Mouse (Mus musculus) monocyte, adult 2 months (primary cell): ENCODE data around the gene Cacnb1.
A peak's percentile ranks its signal among the peaks of the same experiment; 100 is the strongest.

Experiments
- DNase-seq, 2 experiments: peaks; one replicate each; pipeline ENCODE4 v3.0.0; 2022; ENCODE audit warnings: low spot score in 2 of 2, low read depth in 1 of 2

Gene Cacnb1

DNA sequence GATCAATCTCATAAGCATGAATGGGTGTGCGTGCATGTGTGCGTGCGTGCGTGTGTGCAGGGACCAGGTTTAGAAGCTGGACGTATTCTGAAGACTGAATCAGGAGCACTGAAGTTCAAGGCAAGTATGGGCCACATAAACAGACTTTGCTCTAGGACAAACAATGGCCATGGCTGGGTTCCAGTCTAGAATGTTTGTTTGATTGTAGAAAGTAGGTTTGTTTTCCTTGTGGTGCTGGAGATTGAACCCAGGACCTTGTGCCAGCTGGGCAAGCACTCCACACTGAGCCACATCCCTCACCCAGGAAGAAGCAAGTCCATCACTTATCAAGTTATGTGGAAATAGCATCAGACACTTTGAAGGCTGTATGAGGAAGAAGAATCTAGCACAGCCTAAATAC, 6.7 kb downstream of the Cacnb1 start:
- DNase-seq: no peak

DNA sequence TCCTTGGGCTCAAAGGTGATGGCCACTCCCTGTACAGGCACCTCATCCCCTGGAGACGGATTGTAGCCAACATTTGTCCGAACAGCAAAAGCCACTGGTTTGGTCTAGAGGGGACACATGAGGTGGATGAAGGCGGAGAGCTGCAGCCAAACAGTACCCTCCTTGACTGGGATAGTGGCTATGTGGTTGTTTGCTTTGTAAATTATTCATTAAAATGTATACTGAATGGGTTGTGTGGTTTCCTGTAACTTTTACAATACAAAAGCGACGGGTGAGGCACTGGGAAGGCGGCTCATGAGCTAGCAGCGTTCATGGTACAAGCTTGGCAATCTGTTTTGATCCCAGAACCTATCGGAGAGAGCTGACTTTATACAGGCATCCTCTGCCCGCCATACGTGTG, 10.0 kb downstream of the Cacnb1 start:
- DNase-seq: no peak

DNA sequence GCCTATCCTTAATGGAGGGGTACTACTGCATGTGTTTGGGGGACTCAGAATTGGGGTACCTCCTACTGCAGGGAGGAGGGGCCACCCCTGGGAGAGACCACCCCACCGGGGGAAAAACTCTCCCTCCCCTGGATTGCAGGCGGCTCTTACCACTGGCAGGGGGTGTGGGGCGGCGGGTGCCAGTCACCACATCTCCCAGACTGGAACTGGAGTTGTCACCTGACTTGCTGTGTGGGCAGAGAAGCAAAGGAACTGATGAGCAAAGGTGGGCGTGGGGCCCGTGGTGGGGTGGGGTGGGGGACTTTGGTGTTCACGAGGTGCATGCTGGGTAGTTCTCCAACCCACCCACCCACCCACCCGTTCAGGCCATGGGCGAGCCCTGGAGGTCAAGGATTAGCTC, 11.1 kb downstream of the Cacnb1 start:
- DNase-seq: no peak

DNA sequence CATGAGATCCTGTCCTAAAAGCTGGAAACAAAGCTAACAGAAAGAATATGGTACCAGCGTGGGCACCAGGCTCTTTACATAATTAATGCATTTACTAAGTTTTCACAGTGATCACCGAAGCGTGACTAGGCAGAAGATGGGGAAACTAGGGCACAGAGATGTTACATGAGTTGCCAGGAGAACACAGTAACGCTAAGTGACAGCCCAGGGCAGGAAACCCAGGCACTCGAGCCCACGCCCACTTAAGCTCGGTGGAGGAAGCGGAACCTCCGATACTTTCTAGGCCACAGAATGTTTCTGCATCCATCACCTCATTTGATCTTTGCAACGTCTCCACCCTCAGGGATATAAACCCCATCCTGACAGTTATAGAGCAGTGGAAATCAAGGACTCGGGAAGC, 14.7 kb downstream of the Cacnb1 start:
- DNase-seq: no peak

DNA sequence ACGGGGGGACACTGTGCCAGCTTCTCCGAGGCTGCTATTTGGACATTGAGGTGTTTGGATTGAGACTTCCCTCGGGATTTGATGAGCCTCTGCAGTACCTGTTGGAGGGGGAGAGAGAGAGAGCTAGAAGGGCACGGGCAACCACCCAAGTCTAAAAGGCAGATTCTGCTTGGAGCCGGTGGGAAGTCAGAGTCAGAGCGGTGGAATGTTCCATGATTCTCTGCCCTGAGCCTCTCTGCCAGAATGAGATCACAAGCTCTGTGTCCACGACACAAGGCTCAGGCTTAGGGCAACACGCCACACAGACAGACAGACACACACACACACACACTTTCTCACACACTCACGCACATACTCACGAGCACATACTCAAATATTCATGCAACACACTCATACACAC, 17.1 kb downstream of the Cacnb1 start:
- DNase-seq: no peak

GRCm38 (mm10) chr11:98005076-98005475, 17.8 kb downstream of the Cacnb1 start:
- DNase-seq: no peak

- no peak for DNase-seq
These were observed 18.7 kb downstream of the Cacnb1 start for GRCm38 (mm10) chr11:98004161-98004560.

DNA sequence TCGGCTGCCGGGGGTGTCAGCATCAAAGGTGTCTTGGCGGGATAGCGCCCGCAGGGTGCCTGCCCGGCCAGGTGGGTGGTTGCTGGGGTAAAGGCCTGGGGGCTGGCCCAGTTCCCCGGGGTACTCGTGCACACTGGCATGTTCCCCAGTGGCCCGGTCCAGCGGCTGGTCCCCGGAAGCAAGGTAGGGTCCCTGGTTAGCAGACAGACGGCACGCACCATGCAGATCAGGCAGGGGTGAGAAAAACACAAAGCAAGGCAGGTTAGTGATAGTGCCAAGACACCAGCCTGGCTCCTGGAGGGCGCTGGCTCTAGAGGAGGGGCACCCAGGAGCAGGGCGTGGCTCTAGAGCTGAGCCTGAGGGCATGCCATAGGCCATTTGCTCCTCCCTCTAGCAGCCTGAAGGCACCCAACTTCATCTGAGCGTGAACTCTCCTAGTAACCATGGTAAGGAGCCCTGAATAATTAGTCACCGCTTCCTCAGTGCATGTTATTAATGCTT, 19.6 kb downstream of the Cacnb1 start:
- no peak for DNase-seq

GRCm38 (mm10) chr11:98002627-98003026, 20.2 kb downstream of the Cacnb1 start:
- peak in 1 of 2 experiments; percentile 80 for DNase-seq

GRCm38 (mm10) chr11:98001986-98002385, 20.8 kb downstream of the Cacnb1 start:
- DNase-seq: no peak

DNA sequence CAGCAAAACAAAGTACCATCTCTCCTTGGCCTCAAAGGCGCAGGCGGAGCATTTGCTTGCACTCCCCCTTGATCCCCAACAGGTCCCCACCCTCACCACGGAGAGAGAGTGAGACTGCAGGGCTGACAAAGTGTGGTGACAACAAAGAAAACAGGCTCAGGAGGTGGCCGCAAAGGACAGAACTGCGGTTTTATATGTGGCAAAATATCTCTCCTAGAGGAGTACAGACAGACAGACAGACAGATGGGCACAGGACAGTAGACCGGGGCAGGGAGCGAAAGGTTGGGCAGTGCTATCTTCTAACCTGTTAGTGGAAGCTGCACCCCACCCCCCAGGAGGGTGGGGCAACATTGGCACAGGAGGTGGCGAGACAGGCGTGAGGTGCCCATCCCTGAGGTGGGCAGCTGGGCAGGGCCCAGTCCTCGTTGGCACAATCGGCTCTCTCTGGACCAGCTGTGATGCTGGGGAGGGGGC, 21.4 kb downstream of the Cacnb1 start:
- no peak for DNase-seq

- no peak for DNase-seq
These were observed 22.3 kb downstream of the Cacnb1 start for GRCm38 (mm10) chr11:98000378-98001140.

GRCm38 (mm10) chr11:97999748-98000147, 23.1 kb downstream of the Cacnb1 start:
- DNase-seq: no peak

GRCm38 (mm10) chr11:97998898-97999608, 23.8 kb downstream of the Cacnb1 start:
- peak in 1 of 2 experiments; percentile 54 for DNase-seq

DNA sequence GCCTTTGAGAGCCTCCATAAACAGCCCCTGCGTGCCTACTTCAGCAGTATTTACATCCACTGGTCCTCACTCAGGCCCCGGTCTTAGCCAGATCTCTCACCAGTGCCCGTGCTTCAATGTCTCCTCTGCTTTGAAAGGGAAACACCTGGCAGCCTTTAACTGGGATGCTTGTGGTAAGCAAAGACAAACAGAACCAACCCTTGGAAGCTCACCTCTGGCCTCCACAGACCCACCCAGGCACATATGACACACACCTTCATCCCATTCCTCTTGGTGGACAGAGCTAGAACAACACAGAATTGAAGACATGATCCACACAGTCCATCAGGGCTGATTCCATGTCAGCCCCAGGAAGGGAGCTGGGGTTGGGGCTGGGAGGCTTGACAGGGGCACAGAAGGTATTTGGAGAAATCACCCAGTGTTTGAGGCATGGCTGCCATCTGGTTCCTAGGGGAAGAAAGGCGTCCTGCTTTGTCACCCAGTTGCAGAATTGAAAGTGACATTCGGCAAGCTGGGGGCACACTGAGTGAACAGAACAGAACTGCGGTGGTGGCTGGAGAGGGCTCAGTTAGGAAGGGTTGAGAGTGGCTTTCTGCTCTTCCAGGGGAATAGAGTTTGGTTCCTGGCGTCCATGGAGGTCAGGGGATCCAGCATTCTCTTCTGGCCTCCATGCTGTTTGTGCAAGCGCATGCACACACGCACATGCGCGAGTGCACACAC, 24.6 kb downstream of the Cacnb1 start:
- DNase-seq: no peak

GRCm38 (mm10) chr11:97997387-97997960, 25.4 kb downstream of the Cacnb1 start:
- no peak for DNase-seq

GRCm38 (mm10) chr11:97996691-97997090, 26.1 kb downstream of the Cacnb1 start:
- DNase-seq: no peak

- peak in 1 of 2 experiments; percentile 74 for DNase-seq
These were observed 27.1 kb downstream of the Cacnb1 start, which contains the start of gene Arl5c for GRCm38 (mm10) chr11:97995564-97996288. Gene Arl5c (minus strand): TSS chr11:97996181.

DNA sequence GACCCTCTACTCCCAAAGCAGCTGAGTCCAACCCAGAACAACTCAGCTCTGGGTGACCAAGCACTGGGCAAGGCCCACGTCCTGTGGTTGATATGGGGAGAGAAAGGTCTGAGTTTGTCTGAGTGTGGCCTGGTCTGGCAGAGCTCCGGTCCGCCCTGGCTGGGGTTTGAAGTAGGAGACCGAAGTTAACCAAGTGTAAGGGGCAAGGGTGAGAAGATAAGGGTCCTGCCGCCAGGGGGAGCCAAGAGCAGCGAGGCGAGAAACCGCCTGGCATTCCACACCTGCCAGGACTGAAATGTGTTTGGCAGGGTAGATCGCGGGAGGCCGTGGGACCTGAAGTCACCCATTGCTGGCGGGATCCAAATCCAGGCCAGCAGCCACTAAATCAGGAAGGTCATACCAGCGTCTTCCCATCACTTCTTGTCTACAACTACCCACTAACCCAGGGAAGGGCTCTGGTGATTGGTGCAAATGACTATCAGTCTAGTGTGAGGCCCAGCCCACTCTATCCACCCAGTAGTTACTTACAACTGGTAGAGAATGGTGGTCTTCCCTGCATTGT, 28.2 kb downstream of the Cacnb1 start:
- DNase-seq: peak; percentile 42 to 78

GRCm38 (mm10) chr11:97988530-97989096, 34.2 kb downstream of the Cacnb1 start:
- DNase-seq: peak; percentile 73 to 86
